Mouse (Mus musculus) embryo, embryonic 9.5 days (tissue): ENCODE results near the gene Iqschfp.

Source experiments
- DNase-seq: peaks from one replicate; pipeline ENCODE4 v3.0.0-alpha.2; 2017; ENCODE audit errors: extremely low spot score

Gene Iqschfp

DNA sequence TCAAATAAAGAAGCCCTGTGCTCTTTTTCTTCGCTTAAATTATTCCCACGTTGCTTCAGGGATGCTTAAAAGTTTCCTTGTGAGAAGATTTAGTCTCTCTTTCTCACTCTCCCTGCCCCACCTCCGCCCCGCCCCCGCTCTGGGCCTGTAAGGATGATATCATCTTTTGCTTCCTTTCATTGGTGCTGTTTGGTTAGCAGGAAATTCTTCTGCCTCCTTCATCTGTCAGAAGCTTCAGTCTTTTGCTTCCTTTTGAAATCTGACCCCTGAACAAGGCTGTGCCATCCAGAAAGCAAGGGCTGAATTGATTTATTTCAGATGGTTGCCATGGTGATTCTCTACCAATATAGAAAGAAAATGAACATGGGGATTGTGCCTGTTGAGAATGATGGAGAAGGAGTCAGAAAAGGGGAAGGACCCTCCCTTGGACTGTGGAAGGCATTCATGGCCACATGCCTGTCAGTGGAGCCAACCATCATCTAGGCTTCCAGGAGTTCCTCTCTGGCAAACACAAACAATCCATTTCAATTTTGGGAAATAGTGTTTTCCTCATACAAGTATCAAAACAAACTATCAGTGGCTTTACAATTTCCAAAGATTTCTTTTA lies 62.5 kb downstream of the Iqschfp start:
- peak; percentile 71 for DNase-seq

DNA sequence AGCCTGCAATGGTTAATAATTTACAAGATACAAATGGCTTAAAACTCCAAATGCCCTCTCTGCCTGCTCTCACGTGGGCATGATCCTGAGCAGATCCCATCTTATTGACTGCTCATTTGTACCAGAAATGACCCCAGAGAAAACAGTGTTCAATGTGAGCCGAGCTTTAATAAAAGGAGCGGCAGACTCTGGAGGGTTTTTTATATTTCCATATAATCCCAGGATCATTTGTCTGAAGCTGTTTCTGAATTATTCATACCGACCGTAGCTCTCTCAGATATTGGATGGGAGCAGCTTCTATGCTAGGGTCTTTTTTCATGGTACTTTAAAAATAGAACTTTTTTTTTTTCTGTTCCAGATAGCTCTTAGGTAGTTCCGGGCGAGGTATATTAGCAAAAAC lies 67.6 kb downstream of the Iqschfp start:
- DNase-seq: no peak

DNA sequence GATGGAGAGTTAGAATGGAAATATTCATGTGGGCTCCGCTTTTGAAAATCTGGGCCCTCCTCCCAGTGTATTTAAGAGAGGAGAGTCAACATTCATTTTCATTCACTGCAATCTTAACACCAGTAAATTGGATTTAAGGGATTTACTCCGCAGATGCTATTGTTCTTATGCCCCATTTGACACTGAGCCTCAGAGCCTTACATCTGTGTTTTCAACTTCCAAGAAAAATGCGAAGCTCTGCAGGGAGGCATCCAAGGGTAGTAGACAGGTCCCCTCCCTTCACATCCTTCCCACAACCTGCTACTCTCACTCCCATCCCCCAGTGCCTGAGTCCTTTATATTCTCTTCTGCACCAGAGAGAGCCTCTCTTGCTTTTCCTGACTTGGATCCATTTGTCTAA lies 68.1 kb downstream of the Iqschfp start:
- no peak for DNase-seq

- DNase-seq: no peak
Observed at GRCm38 (mm10) chr3:67960727-67961126, 68.7 kb downstream of the Iqschfp start.

DNA sequence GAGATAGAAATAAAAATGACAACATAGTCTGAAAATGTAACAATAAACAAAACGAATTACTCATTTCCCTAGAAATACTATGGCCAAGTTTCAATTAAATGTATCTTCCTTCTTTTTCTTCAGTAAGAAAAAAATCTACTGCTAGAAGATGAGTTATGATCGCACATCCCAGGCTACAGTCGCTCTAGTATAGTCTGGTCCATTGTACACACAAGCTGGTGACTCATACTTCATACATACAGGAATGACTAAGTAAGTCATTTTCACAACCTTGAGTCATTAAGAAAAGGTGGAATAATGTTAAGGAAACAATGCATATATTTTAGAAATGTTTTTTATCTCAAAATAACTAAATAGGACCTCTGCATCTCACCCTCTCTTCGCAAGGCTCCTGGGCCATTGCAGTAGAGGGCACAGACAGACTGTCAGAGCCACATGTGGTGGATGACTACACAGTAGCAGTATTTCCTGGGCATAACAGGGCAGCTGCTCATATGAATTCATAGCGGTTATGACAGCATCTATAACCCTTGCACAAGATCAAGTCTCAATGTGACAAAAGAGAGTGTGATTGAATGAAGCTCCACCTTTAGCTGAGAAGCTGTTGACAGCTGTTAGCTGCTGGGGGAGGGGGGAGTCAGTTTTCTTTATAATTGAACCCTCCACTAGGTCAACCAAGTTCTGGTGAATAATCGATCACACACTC lies 70.1 kb downstream of the Iqschfp start:
- DNase-seq: no peak

DNA sequence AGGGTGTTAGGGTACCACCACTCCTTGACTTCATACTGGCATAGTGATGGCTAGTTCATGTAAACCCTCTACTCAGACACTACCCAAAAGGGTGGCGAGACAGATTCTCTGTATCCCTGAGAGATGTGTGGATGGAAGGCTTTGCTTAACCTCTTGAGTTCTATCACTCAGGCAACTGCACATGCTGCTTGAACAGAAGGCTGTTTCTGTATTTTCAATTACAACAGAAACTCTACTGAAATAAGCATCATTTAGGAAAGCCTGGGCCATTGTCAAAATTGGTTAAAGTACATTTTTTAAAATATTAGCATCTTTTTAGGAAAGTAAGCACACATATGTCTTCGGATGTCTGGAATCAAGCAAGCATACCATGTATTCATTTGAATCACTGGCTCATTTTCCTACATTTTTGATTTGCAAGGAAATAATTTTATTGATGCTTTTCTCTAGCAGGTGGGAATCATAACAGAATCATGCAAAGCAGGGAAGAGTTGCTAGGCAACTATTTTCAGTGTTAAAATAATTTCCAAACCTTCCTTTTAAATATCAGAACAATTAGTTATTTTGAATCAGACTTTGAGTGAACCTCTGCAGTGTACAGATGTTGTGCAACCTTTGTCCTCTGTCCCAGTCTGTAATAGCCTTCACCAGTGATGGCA lies 82.4 kb downstream of the Iqschfp start:
- DNase-seq: no peak

GRCm38 (mm10) chr3:67980006-67980405 lies 88.0 kb downstream of the Iqschfp start:
- no peak for DNase-seq

- peak; percentile 12 for DNase-seq
Observed at GRCm38 (mm10) chr3:67983329-67983728, 91.3 kb downstream of the Iqschfp start.

GRCm38 (mm10) chr3:68002415-68002814 lies 110.4 kb downstream of the Iqschfp start:
- DNase-seq: no peak

- DNase-seq: no peak
Observed at GRCm38 (mm10) chr3:68012342-68012741, 120.3 kb downstream of the Iqschfp start.

DNA sequence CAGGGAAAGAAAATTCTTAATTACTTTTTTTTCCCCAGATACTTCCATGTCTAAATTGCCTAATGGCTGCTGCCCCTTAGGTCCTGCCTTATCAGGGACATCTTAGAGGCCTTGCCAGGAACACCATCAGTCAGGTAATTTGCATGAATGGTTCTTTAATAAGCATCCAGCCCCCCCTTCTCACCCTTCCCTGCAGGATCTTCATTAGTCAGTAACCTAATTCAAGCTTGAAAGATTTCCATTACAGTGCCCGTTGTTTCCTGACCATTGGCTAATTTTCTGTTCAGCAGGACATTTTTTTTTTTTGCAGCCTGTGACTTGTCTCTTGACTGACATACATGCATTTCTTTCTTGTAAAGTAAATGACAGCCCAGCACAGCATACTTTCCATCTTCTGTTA lies 123.8 kb downstream of the Iqschfp start:
- no peak for DNase-seq

DNA sequence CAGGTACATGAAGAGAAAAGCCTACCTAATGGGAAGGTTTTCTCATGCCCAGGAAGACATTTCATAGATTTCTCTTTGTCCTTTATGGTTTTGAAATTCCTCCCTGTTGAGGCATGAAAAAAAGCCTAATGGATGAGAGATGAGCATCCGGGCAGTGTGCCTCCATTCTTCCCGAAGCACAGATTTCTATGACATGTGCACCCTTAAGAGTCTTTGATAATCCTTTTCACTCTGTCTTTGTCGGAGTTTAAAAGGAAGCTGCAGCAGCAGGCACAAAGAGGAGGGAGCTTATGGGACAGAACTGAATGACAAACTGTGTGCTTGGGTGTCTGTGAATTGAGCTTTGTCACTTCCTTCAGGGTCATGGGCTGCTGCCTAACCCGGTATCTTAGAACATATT lies 127.4 kb downstream of the Iqschfp start:
- DNase-seq: no peak

- DNase-seq: no peak
Observed at GRCm38 (mm10) chr3:68036097-68036496, 144.1 kb downstream of the Iqschfp start.

GRCm38 (mm10) chr3:68042951-68043350 lies 150.9 kb downstream of the Iqschfp start:
- DNase-seq: no peak

DNA sequence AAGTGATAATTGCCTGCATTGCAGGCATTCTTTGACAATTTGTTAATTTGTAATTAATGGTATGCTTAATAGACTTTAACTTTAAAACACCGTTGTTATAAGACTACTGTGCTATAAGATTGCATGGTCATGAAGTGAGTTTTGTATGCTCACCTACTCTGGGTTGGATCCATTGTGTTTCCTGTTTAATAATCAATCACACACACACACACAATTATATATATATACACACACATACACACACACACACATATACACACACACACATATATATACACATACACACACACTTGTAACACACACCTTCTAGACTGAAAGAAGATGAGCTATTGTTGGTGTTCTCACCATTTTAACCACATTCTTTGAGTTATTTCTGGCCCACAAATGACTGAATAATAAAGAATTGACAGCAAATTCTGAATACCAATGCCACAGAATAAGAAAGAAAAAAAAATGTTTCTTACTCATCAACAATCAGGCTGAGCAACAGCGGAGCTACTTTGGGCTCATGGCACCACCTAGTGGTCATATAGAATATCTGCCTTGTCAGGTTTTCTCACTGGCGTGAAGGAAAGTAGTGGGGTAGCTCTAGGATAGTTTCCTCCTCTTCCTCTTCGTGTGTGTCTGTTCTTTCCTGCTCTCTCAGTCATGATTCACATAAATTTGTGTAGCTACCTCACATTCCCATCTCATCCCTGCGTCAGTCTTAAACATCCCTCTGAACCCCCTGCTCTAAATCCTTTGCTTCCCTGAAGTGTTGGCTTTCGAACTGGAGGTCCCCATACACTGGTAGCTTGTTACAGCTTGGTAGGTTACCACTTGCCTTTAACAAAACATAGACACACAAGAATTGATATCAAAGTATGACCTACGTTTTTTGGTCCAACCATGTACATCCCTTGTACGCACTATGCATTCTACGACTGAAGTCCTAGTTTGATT lies 153.7 kb downstream of the Iqschfp start:
- DNase-seq: peak; percentile 58

- peak; percentile 43 for DNase-seq
Observed at GRCm38 (mm10) chr3:68053538-68053937, 161.5 kb downstream of the Iqschfp start.

GRCm38 (mm10) chr3:68055071-68055470 lies 163.0 kb downstream of the Iqschfp start:
- no peak for DNase-seq

GRCm38 (mm10) chr3:68056373-68057275 lies 164.6 kb downstream of the Iqschfp start:
- peak; percentile 63 for DNase-seq

DNA sequence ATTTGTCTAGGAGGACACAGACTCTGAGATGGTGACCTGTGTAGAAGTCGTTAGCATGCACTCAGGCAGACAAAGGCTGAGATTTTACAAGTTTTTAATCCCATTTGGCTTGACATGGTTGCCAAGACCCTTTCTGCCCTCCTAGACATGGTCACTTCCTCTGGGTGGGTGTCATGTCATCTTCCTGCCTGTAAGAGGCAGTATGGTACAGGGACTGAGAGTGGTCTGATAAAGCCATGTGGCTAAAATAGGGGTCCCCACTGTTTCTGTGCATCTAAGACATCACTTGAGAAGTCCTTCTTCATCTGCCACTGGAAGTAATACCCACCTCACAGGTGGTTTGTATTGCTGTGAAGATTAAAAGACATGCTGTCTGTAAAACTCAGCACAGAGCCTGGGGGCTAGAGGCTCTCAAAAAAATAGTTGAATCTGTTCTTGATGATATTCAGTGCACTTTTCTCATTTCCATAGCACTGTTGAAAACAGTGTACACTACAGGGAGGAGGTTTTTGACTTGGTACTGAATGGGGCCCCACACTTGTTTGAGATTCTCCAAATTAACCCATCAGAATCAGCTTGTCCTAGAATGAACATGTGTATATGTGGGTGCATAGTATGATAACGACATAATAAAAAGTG lies 167.2 kb downstream of the Iqschfp start:
- peak; percentile 32 for DNase-seq

DNA sequence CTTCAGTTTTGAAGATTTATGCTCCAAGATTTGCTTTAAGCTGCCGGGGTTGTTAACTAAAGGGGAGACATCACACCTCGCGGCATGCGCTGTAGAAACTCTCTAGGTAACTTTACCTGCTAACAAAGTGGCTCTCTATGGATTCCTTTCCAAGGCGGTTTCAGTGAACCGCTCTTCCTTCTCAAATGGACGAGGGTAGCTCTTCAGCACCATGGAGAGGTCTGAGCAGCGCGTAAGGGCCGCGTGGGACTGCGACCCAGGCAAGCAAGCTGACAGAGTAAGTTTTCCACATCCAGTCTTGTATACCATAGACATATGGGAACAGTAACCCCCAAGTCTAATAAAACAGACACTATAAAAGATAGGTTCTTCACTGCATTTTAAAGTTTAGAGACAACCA lies 172.7 kb downstream of the Iqschfp start, which contains the start of gene Schip1:
Schip1 (plus strand) TSS at position 72 of the 400 bp plus-strand sequence.
- peak; percentile 59 for DNase-seq
